Mouse (Mus musculus): ENCODE results near the gene Smarca1. TPM values are rescaled to one million over a fixed set of nuclear protein-coding genes. Genes with fewer than 3 reads are reported as not detected.

Smarca1 gene
- 25.5 and 28.6 TPM in 2 replicates for polyA plus RNA-seq (2015; fragmentation: Nextera tagmentation; extraction: Ambion mirVana)

GRCm38 (mm10) chrX:47892431-47893024 is at the start of gene Smarca1:
TSS of gene Smarca1 (minus strand) at chrX:47892974.
- 34% methylated on average over 15 of the region's 17 CpGs for WGBS
- H3K4me3 ChIP-seq (replicated peaks; ENCODE audit: low read length): peak within 1 kb of the TSS; percentile 62
- ATAC-seq (ENCODE audit: insufficient read depth, low FRiP score): peak; percentile 64; the same call in 1 of the 2 replicates

GRCm38 (mm10) chrX:47937740-47938139 is 45.0 kb upstream of the Smarca1 start:
- Histone ChIP-seq H3K27ac (ENCODE audit: low read length) (peak overlapping the region; percentile 29; the same call in 1 of the 2 replicates), H3K4me3 (replicated peaks; ENCODE audit: low read length) (no peak overlapping the region), H3K4me2 (ENCODE audit: low read depth, low read length) (no peak overlapping the region), H3K9me3 (replicated peaks; ENCODE audit: control insufficient read depth, low read length) (no peaks in the 10 kb centered on the region), H3K4me1 (ENCODE audit: control insufficient read depth, insufficient read depth, low read length) (peaks cover 3% of the 10 kb centered on the region; the same call in 1 of the 2 replicates), H3K36me3 (ENCODE audit: control insufficient read depth, insufficient read depth, low read length) (no peaks in the 10 kb centered on the region), H3K27me3 (ENCODE audit: control insufficient read depth, insufficient read depth, low read length) (no peaks in the 10 kb centered on the region), H3K9ac (ENCODE audit: low read length) (no peak overlapping the region)
- no peak for ATAC-seq (ENCODE audit: insufficient read depth, low FRiP score)
- WGBS: 31% methylated on average over 2 of the region's 2 CpGs

More at GRCm38 (mm10) chrX:47892431-47893024, at the start of gene Smarca1:
- H3K27me3 ChIP-seq (ENCODE audit: control insufficient read depth, insufficient read depth, low read length): no peaks in the 10 kb centered on the region
- H3K9ac ChIP-seq (ENCODE audit: low read length): peak within 1 kb of the TSS; percentile 76
- peak within 1 kb of the TSS; percentile 70 for H3K27ac ChIP-seq (ENCODE audit: low read length)
- H3K4me1 ChIP-seq (ENCODE audit: control insufficient read depth, insufficient read depth, low read length): no peaks in the 10 kb centered on the region
- H3K4me2 ChIP-seq (ENCODE audit: low read depth, low read length): peak within 1 kb of the TSS; percentile 66
- H3K36me3 ChIP-seq (ENCODE audit: control insufficient read depth, insufficient read depth, low read length): no peaks in the 10 kb centered on the region
- H3K9me3 ChIP-seq (replicated peaks; ENCODE audit: control insufficient read depth, low read length): no peaks in the 10 kb centered on the region

- Histone ChIP-seq H3K4me3 (replicated peaks; ENCODE audit: low read length) (no peak overlapping the region), H3K27me3 (ENCODE audit: control insufficient read depth, insufficient read depth, low read length) (no peaks in the 10 kb centered on the region), H3K4me2 (ENCODE audit: low read depth, low read length) (no peak overlapping the region), H3K27ac (ENCODE audit: low read length) (no peak overlapping the region), H3K36me3 (ENCODE audit: control insufficient read depth, insufficient read depth, low read length) (no peaks in the 10 kb centered on the region), H3K4me1 (ENCODE audit: control insufficient read depth, insufficient read depth, low read length) (peaks cover 3% of the 10 kb centered on the region; the same call in 1 of the 2 replicates), H3K9ac (ENCODE audit: low read length) (no peak overlapping the region), H3K9me3 (replicated peaks; ENCODE audit: control insufficient read depth, low read length) (no peaks in the 10 kb centered on the region)
- ATAC-seq (ENCODE audit: insufficient read depth, low FRiP score): 0 out of 2 replicates have a peak, but pooled peaks have one; percentile 37
- WGBS: 47% methylated on average over 5 of the region's 5 CpGs
Measured at GRCm38 (mm10) chrX:47936885-47937284, 44.1 kb upstream of the Smarca1 start.

GRCm38 (mm10) chrX:47934352-47934751 is 41.6 kb upstream of the Smarca1 start:
- Histone ChIP-seq H3K4me3 (replicated peaks; ENCODE audit: low read length) (no peak overlapping the region), H3K9ac (ENCODE audit: low read length) (no peak overlapping the region), H3K27ac (ENCODE audit: low read length) (no peak overlapping the region), H3K36me3 (ENCODE audit: control insufficient read depth, insufficient read depth, low read length) (no peaks in the 10 kb centered on the region), H3K4me1 (ENCODE audit: control insufficient read depth, insufficient read depth, low read length) (peaks cover 3% of the 10 kb centered on the region; the same call in 1 of the 2 replicates), H3K27me3 (ENCODE audit: control insufficient read depth, insufficient read depth, low read length) (no peaks in the 10 kb centered on the region), H3K4me2 (ENCODE audit: low read depth, low read length) (no peak overlapping the region), H3K9me3 (replicated peaks; ENCODE audit: control insufficient read depth, low read length) (no peaks in the 10 kb centered on the region)
- ATAC-seq (ENCODE audit: insufficient read depth, low FRiP score): no peak
- WGBS: 80% methylated on average over 11 of the region's 11 CpGs

GRCm38 (mm10) chrX:47930449-47930848 is 37.7 kb upstream of the Smarca1 start:
- Histone ChIP-seq H3K27me3 (ENCODE audit: control insufficient read depth, insufficient read depth, low read length) (no peaks in the 10 kb centered on the region), H3K4me2 (ENCODE audit: low read depth, low read length) (no peak overlapping the region), H3K9me3 (replicated peaks; ENCODE audit: control insufficient read depth, low read length) (no peaks in the 10 kb centered on the region), H3K4me1 (ENCODE audit: control insufficient read depth, insufficient read depth, low read length) (no peaks in the 10 kb centered on the region), H3K36me3 (ENCODE audit: control insufficient read depth, insufficient read depth, low read length) (no peaks in the 10 kb centered on the region), H3K27ac (ENCODE audit: low read length) (no peak overlapping the region), H3K4me3 (replicated peaks; ENCODE audit: low read length) (no peak overlapping the region), H3K9ac (ENCODE audit: low read length) (no peak overlapping the region)
- ATAC-seq (ENCODE audit: insufficient read depth, low FRiP score): peak; percentile 25; the same call in 1 of the 2 replicates
- WGBS: 69% methylated on average over 3 of the region's 3 CpGs

- no peak for ATAC-seq (ENCODE audit: insufficient read depth, low FRiP score)
- WGBS: 57% methylated on average over 3 of the region's 3 CpGs
- no peaks in the 10 kb centered on the region for H3K36me3 ChIP-seq (ENCODE audit: control insufficient read depth, insufficient read depth, low read length)
Measured at GRCm38 (mm10) chrX:47927981-47928380, 35.2 kb upstream of the Smarca1 start.

GRCm38 (mm10) chrX:47920541-47920940 is 27.8 kb upstream of the Smarca1 start:
- Histone ChIP-seq H3K9ac (ENCODE audit: low read length) (no peak overlapping the region), H3K4me1 (ENCODE audit: control insufficient read depth, insufficient read depth, low read length) (no peaks in the 10 kb centered on the region), H3K36me3 (ENCODE audit: control insufficient read depth, insufficient read depth, low read length) (no peaks in the 10 kb centered on the region), H3K9me3 (replicated peaks; ENCODE audit: control insufficient read depth, low read length) (no peaks in the 10 kb centered on the region), H3K27ac (ENCODE audit: low read length) (no peak overlapping the region), H3K4me3 (replicated peaks; ENCODE audit: low read length) (no peak overlapping the region), H3K27me3 (ENCODE audit: control insufficient read depth, insufficient read depth, low read length) (no peaks in the 10 kb centered on the region), H3K4me2 (ENCODE audit: low read depth, low read length) (no peak overlapping the region)
- no peak for ATAC-seq (ENCODE audit: insufficient read depth, low FRiP score)
- 90% methylated on average over 5 of the region's 5 CpGs for WGBS

More at GRCm38 (mm10) chrX:47927981-47928380, 35.2 kb upstream of the Smarca1 start:
- Histone ChIP-seq H3K4me1 (ENCODE audit: control insufficient read depth, insufficient read depth, low read length) (no peaks in the 10 kb centered on the region), H3K27ac (ENCODE audit: low read length) (no peak overlapping the region), H3K4me2 (ENCODE audit: low read depth, low read length) (no peak overlapping the region), H3K9me3 (replicated peaks; ENCODE audit: control insufficient read depth, low read length) (no peaks in the 10 kb centered on the region), H3K4me3 (replicated peaks; ENCODE audit: low read length) (no peak overlapping the region), H3K9ac (ENCODE audit: low read length) (no peak overlapping the region), H3K27me3 (ENCODE audit: control insufficient read depth, insufficient read depth, low read length) (no peaks in the 10 kb centered on the region)

- Histone ChIP-seq H3K27ac (ENCODE audit: low read length) (no peak overlapping the region), H3K4me3 (replicated peaks; ENCODE audit: low read length) (no peak overlapping the region), H3K9ac (ENCODE audit: low read length) (no peak overlapping the region), H3K4me2 (ENCODE audit: low read depth, low read length) (no peak overlapping the region), H3K27me3 (ENCODE audit: control insufficient read depth, insufficient read depth, low read length) (no peaks in the 10 kb centered on the region), H3K9me3 (replicated peaks; ENCODE audit: control insufficient read depth, low read length) (no peaks in the 10 kb centered on the region), H3K4me1 (ENCODE audit: control insufficient read depth, insufficient read depth, low read length) (no peaks in the 10 kb centered on the region), H3K36me3 (ENCODE audit: control insufficient read depth, insufficient read depth, low read length) (no peaks in the 10 kb centered on the region)
- 47% methylated on average over 1 of the region's 1 CpGs for WGBS
- ATAC-seq (ENCODE audit: insufficient read depth, low FRiP score): no peak
Measured at GRCm38 (mm10) chrX:47916831-47917230, 24.1 kb upstream of the Smarca1 start.

GRCm38 (mm10) chrX:47913543-47913938 is 20.8 kb upstream of the Smarca1 start:
- H3K36me3 ChIP-seq (ENCODE audit: control insufficient read depth, insufficient read depth, low read length): no peaks in the 10 kb centered on the region
- H3K27ac ChIP-seq (ENCODE audit: low read length): no peak overlapping the region
- H3K9ac ChIP-seq (ENCODE audit: low read length): no peak overlapping the region
- no peaks in the 10 kb centered on the region for H3K27me3 ChIP-seq (ENCODE audit: control insufficient read depth, insufficient read depth, low read length)
- ATAC-seq (ENCODE audit: insufficient read depth, low FRiP score): no peak
- peak overlapping the region; percentile 70; the same call in 1 of the 2 replicates for H3K4me3 ChIP-seq (replicated peaks; ENCODE audit: low read length)
- 56% methylated on average over 7 of the region's 7 CpGs for WGBS
- H3K4me1 ChIP-seq (ENCODE audit: control insufficient read depth, insufficient read depth, low read length): no peaks in the 10 kb centered on the region
- H3K9me3 ChIP-seq (replicated peaks; ENCODE audit: control insufficient read depth, low read length): no peaks in the 10 kb centered on the region
- peak overlapping the region; percentile 54 for H3K4me2 ChIP-seq (ENCODE audit: low read depth, low read length)

Data from stomach, embryonic 16.5 days (tissue).